Mouse (Mus musculus): ENCODE measurements around the gene Gm7982.
"Not testable (repeated sequence)": the region's sequence is repeated elsewhere in the genome, so short reads cannot be mapped to it uniquely, and the experiment has no call there.

The Gm7982 gene

DNA sequence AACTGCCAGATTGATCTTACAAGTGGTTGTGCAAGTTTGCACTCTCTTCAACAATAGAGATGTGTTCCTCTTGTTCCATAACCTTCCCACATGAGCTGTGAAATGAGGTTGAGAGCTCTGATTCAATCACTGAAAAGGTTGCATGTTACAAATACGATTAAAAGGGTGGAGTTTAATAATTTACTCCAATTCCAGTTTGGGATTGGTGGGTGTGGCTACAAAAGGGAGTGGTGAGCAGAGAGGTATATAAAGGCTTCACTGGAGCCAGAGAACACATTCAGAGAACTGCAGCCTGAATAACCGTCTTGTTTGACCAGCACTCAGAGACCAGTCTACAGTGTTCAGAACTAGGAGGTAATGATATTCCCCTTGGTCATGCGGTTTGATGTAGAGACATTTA, at the start of gene Gm7982:
TSS of gene Gm7982 (plus strand) at position 301 of the 400 bp plus-strand sequence.
- not testable (repeated sequence) for DNase-seq (ENCODE audit: low spot score in 2 of 2)

DNA sequence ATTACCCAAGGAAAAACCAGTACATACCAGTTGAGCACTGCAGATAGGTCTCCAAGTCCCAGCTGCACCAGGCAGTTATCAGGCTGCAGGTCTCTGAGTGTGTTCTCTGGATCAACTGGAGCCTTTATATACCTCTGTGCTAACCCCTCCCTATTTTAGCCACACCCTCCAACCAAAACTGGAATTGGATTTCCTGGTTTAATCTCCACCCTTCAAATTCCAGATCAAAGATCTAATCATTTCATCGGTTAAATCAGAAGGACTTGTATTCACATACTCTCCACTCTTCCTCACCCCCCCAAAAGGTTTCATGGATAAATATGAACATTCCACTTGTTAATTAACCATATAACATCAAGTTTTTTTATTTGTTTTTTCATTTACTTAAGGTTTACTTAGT, 5.7 kb upstream of the Gm7982 start, which contains the start of gene Gm7978:
TSS of gene Gm7978 (minus strand) at position 101 of the 400 bp plus-strand sequence.
- not testable (repeated sequence) for DNase-seq (ENCODE audit: low spot score in 2 of 2)

DNA sequence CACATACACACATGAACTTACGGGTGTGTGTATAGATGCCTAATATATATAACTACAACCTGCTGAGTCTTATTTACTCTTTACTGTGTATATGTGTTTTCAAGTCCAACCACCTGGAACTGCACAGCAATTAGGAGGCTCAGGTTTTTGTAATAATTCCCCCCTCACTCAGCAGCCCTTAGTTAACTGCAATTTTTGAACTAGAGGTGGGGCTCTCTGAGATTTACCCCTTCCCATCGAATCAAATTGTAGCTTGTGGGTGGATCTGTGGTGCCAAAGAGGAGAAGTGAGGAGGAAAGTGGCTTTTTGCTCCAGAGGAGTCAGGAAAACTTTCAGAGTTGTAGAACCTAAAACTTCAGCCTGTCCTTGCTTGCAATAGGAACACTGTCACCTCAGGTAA, 33.9 kb downstream of the Gm7982 start, which contains the start of gene E330014E10Rik:
TSS of gene E330014E10Rik (plus strand) at position 301 of the 400 bp plus-strand sequence.
- not testable (repeated sequence) for DNase-seq (ENCODE audit: low spot score in 2 of 2)

Data from natural killer cell, adult 2 months (primary cell).